8 mouse cellular contexts compared by ENCODE assay signal in the genomic region with DNA sequence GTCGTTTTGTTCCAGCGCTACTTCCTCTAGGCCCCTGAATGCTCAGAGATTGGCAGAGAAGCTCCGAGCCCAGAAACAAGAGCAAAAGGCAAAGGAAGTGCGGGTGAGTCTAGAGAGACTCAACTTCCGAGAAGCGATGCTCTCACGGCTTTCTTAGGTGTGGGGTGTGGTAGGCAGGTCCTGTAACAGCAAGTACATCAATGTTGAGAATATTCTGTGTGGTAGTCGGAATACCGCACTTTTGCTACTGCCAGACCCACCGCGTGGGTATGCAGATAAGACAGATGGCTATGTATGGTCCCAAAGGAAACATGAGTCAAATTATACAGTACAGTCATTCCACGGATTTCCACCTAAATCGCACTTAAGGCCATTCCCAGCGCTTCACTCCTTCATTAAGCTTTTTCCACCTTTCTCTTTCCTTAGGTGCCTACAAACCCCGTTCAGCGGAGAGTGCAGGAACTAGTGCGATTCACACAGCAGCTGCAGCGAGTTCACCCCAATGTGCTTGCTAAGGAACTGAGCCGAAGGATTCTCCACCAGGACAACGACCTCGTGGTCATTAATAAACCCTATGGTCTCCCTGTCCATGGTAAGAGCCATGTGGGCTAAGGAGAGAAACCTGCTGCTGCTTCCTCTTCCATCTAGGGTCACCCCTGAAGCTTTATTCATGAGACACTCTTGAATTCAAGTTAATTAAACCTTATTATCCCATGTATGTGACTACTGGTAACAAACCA. TPM values are rescaled to one million over a fixed set of nuclear protein-coding genes. Genes with fewer than 3 reads are reported as not detected.
DNase-seq lines count a peak whose midpoint lies in the region; ATAC-seq and TF ChIP-seq lines count a peak whose summit lies in the region.

No protein-coding gene starts in this region.

- H3K4me3 ChIP-seq in layer of hippocampus, adult 2 months, result peak overlapping the region; percentile 92
- peak overlapping the region; percentile 76 for H3K4me3 ChIP-seq in forebrain, embryonic 14.5 days (ENCODE audit: low read depth, low read length)
- H3K4me3 ChIP-seq in liver, embryonic 12.5 days, result peak overlapping the region; percentile 77
- peak overlapping the region; percentile 86 for H3K4me3 ChIP-seq in stomach, embryonic 15.5 days (replicated peaks)

- WGBS in forebrain, embryonic 14.5 days, result 2% methylated on average over 21 of the region's 21 CpGs
- 1% methylated on average over 21 of the region's 21 CpGs for WGBS in liver, embryonic 12.5 days (ENCODE audit: insufficient replicate concordance)
- WGBS in stomach, embryonic 15.5 days, result under 1% methylated on average over 21 of the region's 21 CpGs

- ATAC-seq in forebrain, embryonic 14.5 days, result peak; percentile 58
- peak; percentile 64 for ATAC-seq in liver, embryonic 12.5 days
- ATAC-seq in stomach, embryonic 15.5 days (ENCODE audit: insufficient read depth, low FRiP score, low read depth), result peak; percentile 48; the same call in 1 of the 2 replicates

- no peaks in the 10 kb centered on the region for H3K9me3 ChIP-seq in forebrain, embryonic 14.5 days (replicated peaks; ENCODE audit: control insufficient read depth, low read length)
- no peaks in the 10 kb centered on the region for H3K9me3 ChIP-seq in liver, embryonic 12.5 days (replicated peaks)
- H3K9me3 ChIP-seq in stomach, embryonic 15.5 days, result no peaks in the 10 kb centered on the region

- peak overlapping the region; percentile 72 for H3K9ac ChIP-seq in forebrain, embryonic 14.5 days (ENCODE audit: low read length)
- peak overlapping the region; percentile 88 for H3K9ac ChIP-seq in liver, embryonic 12.5 days
- peak overlapping the region; percentile 65 for H3K9ac ChIP-seq in stomach, embryonic 15.5 days

- H3K4me1 ChIP-seq in forebrain, embryonic 14.5 days (ENCODE audit: control insufficient read depth, insufficient read depth, low read length), result peaks cover 13% of the 10 kb centered on the region
- peaks cover 62% of the 10 kb centered on the region for H3K4me1 ChIP-seq in liver, embryonic 12.5 days
- H3K4me1 ChIP-seq in stomach, embryonic 15.5 days, result peaks cover 7% of the 10 kb centered on the region; the same call in 1 of the 2 replicates

- peak overlapping the region; percentile 89 for H3K27ac ChIP-seq in layer of hippocampus, adult 2 months
- H3K27ac ChIP-seq in forebrain, embryonic 14.5 days (ENCODE audit: low read depth, low read length), result peak overlapping the region; percentile 35; the same call in 1 of the 2 replicates
- H3K27ac ChIP-seq in liver, embryonic 12.5 days, result peak overlapping the region; percentile 71
- peak overlapping the region; percentile 78; the same call in 1 of the 2 replicates for H3K27ac ChIP-seq in stomach, embryonic 15.5 days

- peaks cover 13% of the 10 kb centered on the region for H3K36me3 ChIP-seq in forebrain, embryonic 14.5 days (ENCODE audit: control insufficient read depth, insufficient read depth, low read length)
- peaks cover 35% of the 10 kb centered on the region for H3K36me3 ChIP-seq in liver, embryonic 12.5 days
- peaks cover 8% of the 10 kb centered on the region; the same call in 1 of the 2 replicates for H3K36me3 ChIP-seq in stomach, embryonic 15.5 days

- H3K27me3 ChIP-seq in forebrain, embryonic 14.5 days (replicated peaks; ENCODE audit: control insufficient read depth, insufficient read depth, low read length), result no peaks in the 10 kb centered on the region
- no peaks in the 10 kb centered on the region for H3K27me3 ChIP-seq in liver, embryonic 12.5 days (replicated peaks)
- H3K27me3 ChIP-seq in stomach, embryonic 15.5 days (replicated peaks), result no peaks in the 10 kb centered on the region

- no peak for DNase-seq in layer of hippocampus, adult 2 months (ENCODE audit: low spot score in 2 of 2)
- DNase-seq in layer of hippocampus, adult 9-11 months, result no peak
- DNase-seq in R1 (ENCODE audit: low read depth, low spot score), result peak; percentile 26
- no peak for DNase-seq in forebrain, embryonic 14.5 days (ENCODE audit: low spot score)
- DNase-seq in cerebellum, adult 18-20 months, result no peak
- DNase-seq in thymus, postnatal 25 days, result no peak

- H3K4me2 ChIP-seq in forebrain, embryonic 14.5 days (ENCODE audit: low read length), result peak overlapping the region; percentile 70
- peak overlapping the region; percentile 77 for H3K4me2 ChIP-seq in liver, embryonic 12.5 days
- peak overlapping the region; percentile 78 for H3K4me2 ChIP-seq in stomach, embryonic 15.5 days

- TF ChIP-seq CTCF in layer of hippocampus, adult 2 months (conservative IDR thresholded peaks at IDR 0.05), result no peak

RNA-seq across cellular contexts. Expression of gene Rpusd4, which starts 0.5 kb away (rescaled TPM):
- 10 to 100 TPM; 10.9 to 11.0 TPM for total RNA-seq in layer of hippocampus, adult 2 months (2021)
- 23.1 and 24.9 TPM in 2 replicates for polyA plus RNA-seq in forebrain, embryonic 14.5 days (2014; fragmentation: Nextera tagmentation; extraction: Ambion mirVana)
- polyA plus RNA-seq in liver, embryonic 12.5 days (2016; fragmentation: Nextera tagmentation; extraction: Ambion mirVana), result 20.7 and 21.0 TPM in 2 replicates
- polyA plus RNA-seq in stomach, embryonic 15.5 days (2015; fragmentation: Nextera tagmentation; extraction: Ambion mirVana), result 28.6 and 29.0 TPM in 2 replicates

RNA-seq across cellular contexts. Expression of gene Fam118b, which starts 0.5 kb away (rescaled TPM):
- 10 to 100 TPM; 27.2 to 35.4 TPM for total RNA-seq in layer of hippocampus, adult 2 months (2021)
- polyA plus RNA-seq in forebrain, embryonic 14.5 days (2014; fragmentation: Nextera tagmentation; extraction: Ambion mirVana), result 94.5 and 95.0 TPM in 2 replicates
- 19.4 and 19.5 TPM in 2 replicates for polyA plus RNA-seq in liver, embryonic 12.5 days (2016; fragmentation: Nextera tagmentation; extraction: Ambion mirVana)
- 32.7 and 38.9 TPM in 2 replicates for polyA plus RNA-seq in stomach, embryonic 15.5 days (2015; fragmentation: Nextera tagmentation; extraction: Ambion mirVana)

RNA-seq across cellular contexts. Expression of gene Foxred1, which starts 57.3 kb away (rescaled TPM):
- total RNA-seq in layer of hippocampus, adult 2 months (2021), result 10 to 100 TPM; 35.4 to 37.3 TPM
- polyA plus RNA-seq in forebrain, embryonic 14.5 days (2014; fragmentation: Nextera tagmentation; extraction: Ambion mirVana), result 24.9 and 27.8 TPM in 2 replicates
- 38.3 and 39.6 TPM in 2 replicates for polyA plus RNA-seq in liver, embryonic 12.5 days (2016; fragmentation: Nextera tagmentation; extraction: Ambion mirVana)
- 39.7 and 46.6 TPM in 2 replicates for polyA plus RNA-seq in stomach, embryonic 15.5 days (2015; fragmentation: Nextera tagmentation; extraction: Ambion mirVana)

Comparison
In these comparisons a context has a peak if more than half of its experiments do, and no peak if none do; other contexts are left out.
1. H3K27ac ChIP-seq: peak in every context shown above with its lines; median percentile 89 in layer of hippocampus, adult 2 months; 78 in stomach, embryonic 15.5 days; 71 in liver, embryonic 12.5 days; 35 in forebrain, embryonic 14.5 days.